Mouse (Mus musculus) hindbrain, embryonic 13.5 days (tissue): ENCODE measurements at regions not wholly inside any gene's neighbourhood (a gene's known extent, or its start where the extent isn't known, plus 50 kb on each side); places are given as distances from the start of the nearest gene placed in this dataset.
"Not testable (repeated sequence)": the region's sequence is repeated elsewhere in the genome, so short reads cannot be mapped to it uniquely, and the experiment has no call there.

ENCODE experiments used
- ATAC-seq: fragments of 200-750 bp; cut with Nextera tagmentation; 2 replicates; pipeline ENCODE4 v1.8.0; 2017; ENCODE audit warnings: moderate TSS enrichment; ENCODE audit not compliant: low FRiP score
- H3K27ac ChIP-seq: fragments of 300-500 bp; sonication (generic); 2 replicates; pipeline ENCODE4 v1.5.1; 2015; ENCODE audit warnings: inconsistent platforms, mild to moderate bottlenecking, moderate library complexity
- H3K27me3 ChIP-seq: fragments of 300-500 bp; sonication (generic); 2 replicates; pipeline ENCODE4 v1.6.1; 2015; ENCODE audit warnings: mild to moderate bottlenecking, inconsistent platforms
- H3K36me3 ChIP-seq: fragments of 300-500 bp; sonication (generic); 2 replicates; pipeline ENCODE4 v1.6.1; 2015; ENCODE audit warnings: mild to moderate bottlenecking, inconsistent platforms
- H3K4me1 ChIP-seq: fragments of 300-500 bp; sonication (generic); replicated peaks from 2 replicates; pipeline ENCODE4 v1.6.1; 2015; ENCODE audit warnings: inconsistent platforms
- H3K4me2 ChIP-seq: fragments of 300-500 bp; sonication (generic); 2 replicates; pipeline ENCODE4 v1.6.1; 2015; ENCODE audit warnings: inconsistent platforms, mild to moderate bottlenecking, moderate library complexity
- H3K4me3 ChIP-seq: fragments of 300-500 bp; sonication (generic); 2 replicates; pipeline ENCODE4 v1.5.1; 2015; ENCODE audit warnings: mild to moderate bottlenecking, inconsistent platforms
- H3K9ac ChIP-seq: fragments of 300-500 bp; sonication (generic); 2 replicates; pipeline ENCODE4 v1.6.1; 2015; ENCODE audit warnings: mild to moderate bottlenecking, inconsistent platforms
- H3K9me3 ChIP-seq: fragments of 300-500 bp; sonication (generic); 2 replicates; pipeline ENCODE4 v1.6.1; 2016; ENCODE audit warnings: inconsistent platforms
- WGBS: fragments of 180-500 bp; shearing (Covaris S2); methylation state at CpG from one replicate; pipeline ENCODE4 v1.1.7; 2015; 5-methylcytosine and 5-hydroxymethylcytosine counted together

DNA sequence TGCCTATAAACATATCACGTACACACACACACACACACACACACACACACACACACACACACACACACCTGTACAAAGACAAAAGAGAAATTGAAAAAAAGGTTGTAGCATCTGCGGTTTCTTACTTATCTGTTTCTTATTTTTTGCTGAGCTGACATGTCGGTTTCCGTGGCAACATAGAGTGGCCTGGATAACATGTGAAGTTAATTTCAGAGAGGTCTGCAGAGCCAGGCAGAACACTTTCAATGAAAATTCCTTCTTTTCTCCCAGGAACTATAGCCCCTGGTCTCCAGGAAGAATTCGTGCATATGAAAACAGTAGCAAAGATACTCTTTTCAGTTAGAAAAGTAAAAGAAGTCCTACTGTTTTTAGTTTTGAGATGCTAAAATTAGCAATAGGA lies 213.4 kb downstream of the Trib2 start:
- no peak overlapping the region for H3K4me3 ChIP-seq
- H3K9me3 ChIP-seq: no peaks in the 10 kb centered on the region
- 50% methylated on average over 5 of the region's 5 CpGs for WGBS
- H3K36me3 ChIP-seq: no peaks in the 10 kb centered on the region
- ATAC-seq: no peak
- H3K9ac ChIP-seq: no peak overlapping the region
- peaks cover 10% of the 10 kb centered on the region for H3K4me1 ChIP-seq
- H3K4me2 ChIP-seq: no peak overlapping the region
- H3K27me3 ChIP-seq: no peaks in the 10 kb centered on the region
- no peak overlapping the region for H3K27ac ChIP-seq

DNA sequence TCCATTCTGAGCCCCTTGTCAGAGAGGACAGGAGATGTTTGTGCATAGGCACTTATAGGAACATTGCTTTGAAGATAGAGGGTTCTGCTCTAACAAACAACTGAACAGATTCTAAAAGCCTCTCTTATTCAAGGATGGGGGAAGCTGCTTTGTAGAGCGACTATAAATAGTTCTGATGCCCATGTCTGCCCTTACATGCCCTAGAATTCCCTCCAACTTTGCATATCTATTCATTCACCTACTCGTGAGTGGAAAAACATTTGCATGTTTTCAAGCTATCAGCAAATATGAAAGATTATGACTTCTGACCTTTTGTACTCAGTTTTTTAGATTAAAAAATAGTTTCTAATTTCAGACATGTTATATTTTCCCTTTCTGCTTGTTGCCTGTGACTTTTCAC lies 222.0 kb downstream of the Trib2 start:
- WGBS: 57% methylated on average over 2 of the region's 2 CpGs
- no peak overlapping the region for H3K4me3 ChIP-seq
- no peak overlapping the region for H3K4me2 ChIP-seq
- no peaks in the 10 kb centered on the region for H3K9me3 ChIP-seq
- no peak for ATAC-seq
- no peaks in the 10 kb centered on the region for H3K4me1 ChIP-seq
- no peak overlapping the region for H3K27ac ChIP-seq
- H3K9ac ChIP-seq: no peak overlapping the region
- no peaks in the 10 kb centered on the region for H3K36me3 ChIP-seq
- no peaks in the 10 kb centered on the region for H3K27me3 ChIP-seq

DNA sequence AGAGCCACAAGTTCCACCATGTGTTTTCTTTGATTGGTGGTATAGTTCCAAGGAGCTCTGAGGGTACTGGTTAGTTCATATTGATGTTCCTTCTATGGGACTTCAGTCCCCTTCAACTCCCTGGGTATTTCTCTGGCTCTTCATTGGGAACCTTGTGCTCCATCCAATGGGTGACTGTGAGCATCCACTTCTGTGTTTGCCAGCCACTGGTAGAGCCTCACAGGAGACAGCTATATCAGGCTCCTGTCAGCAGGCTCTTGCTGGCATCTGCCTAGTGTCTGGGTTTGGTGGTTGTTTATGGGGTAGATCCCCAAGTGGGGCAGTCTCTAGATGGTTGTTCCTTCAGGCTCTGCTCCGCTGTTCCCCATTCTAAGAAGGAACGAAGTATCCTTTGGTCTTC lies 228.9 kb downstream of the Trib2 start:
- H3K27me3 ChIP-seq, H3K9ac ChIP-seq, H3K4me2 ChIP-seq, H3K9me3 ChIP-seq, H3K27ac ChIP-seq, H3K4me3 ChIP-seq, H3K4me1 ChIP-seq, ATAC-seq, H3K36me3 ChIP-seq: not testable (repeated sequence)
- 97% methylated on average over 2 of the region's 2 CpGs for WGBS

DNA sequence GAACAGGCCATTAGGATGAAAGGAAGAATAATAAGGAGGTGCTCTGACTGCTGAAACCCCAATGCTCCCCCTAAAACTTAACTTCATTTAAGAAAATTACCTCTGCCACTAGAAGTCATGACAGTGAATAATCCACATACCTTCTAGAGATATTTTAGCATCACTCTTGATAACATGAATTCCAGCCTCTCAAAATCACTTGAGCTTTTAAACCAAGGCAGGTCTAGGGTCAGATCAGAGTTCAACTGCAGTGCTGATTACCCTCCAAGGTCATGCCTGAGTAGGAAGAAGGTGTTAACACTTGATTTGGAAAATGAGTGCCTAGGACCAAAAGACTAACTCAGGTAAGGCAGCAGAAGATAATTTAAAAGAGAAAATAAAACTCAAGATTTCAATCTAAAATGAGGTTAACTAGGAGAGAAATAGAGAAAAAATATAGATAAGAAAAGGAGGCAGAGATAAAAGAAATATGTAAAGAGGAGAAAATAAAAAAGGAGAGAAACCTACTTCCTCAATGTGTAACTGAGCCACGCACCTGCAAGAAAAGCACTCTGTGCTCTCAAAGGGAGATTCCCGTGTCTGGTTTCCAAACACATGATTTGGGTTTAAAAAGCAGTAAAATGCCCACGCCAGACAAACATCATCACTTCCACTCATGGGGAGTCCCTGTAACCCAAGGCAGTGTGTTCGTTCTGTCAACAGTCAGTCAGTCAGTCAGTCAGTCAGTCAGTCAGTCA lies 229.8 kb downstream of the Trib2 start:
- no peaks in the 10 kb centered on the region for H3K27me3 ChIP-seq
- no peak for ATAC-seq
- H3K36me3 ChIP-seq: no peaks in the 10 kb centered on the region
- H3K4me3 ChIP-seq: no peak overlapping the region
- no peak overlapping the region for H3K27ac ChIP-seq
- H3K4me1 ChIP-seq: no peaks in the 10 kb centered on the region
- no peak overlapping the region for H3K4me2 ChIP-seq
- no peak overlapping the region for H3K9ac ChIP-seq
- no peaks in the 10 kb centered on the region for H3K9me3 ChIP-seq
- WGBS: 95% methylated on average over 4 of the region's 4 CpGs

- no peak for ATAC-seq
Measured at GRCm38 (mm10) chr12:15585845-15586244, 230.9 kb downstream of the Trib2 start.

DNA sequence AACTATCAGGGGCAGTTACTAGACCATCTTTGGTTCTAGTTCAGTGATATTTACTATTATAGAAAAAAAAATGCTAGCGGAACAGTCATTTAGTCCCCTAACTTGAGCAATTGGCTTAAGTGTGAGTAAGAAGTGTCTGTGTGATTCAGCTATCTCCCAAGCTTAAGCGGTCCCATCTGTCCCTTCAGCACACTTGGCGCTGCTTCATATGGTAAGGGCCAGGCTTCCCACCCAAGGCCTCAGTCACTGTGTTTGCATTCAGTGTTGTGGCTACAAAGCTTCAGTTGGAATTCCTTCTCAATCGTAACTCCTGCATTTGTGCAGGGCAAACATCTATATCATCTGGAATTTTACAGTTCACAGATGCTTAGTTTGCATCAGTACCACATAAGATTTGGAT lies 232.0 kb downstream of the Trib2 start:
- H3K9ac ChIP-seq: no peak overlapping the region
- no peak overlapping the region for H3K27ac ChIP-seq
- no peaks in the 10 kb centered on the region for H3K36me3 ChIP-seq
- no peak for ATAC-seq
- no peaks in the 10 kb centered on the region for H3K27me3 ChIP-seq
- 92% methylated on average over 4 of the region's 4 CpGs for WGBS
- H3K4me1 ChIP-seq: no peaks in the 10 kb centered on the region
- H3K9me3 ChIP-seq: no peaks in the 10 kb centered on the region
- no peak overlapping the region for H3K4me3 ChIP-seq
- no peak overlapping the region for H3K4me2 ChIP-seq

More at GRCm38 (mm10) chr12:15585845-15586244, 230.9 kb downstream of the Trib2 start:
- Histone ChIP-seq H3K27me3 (no peaks in the 10 kb centered on the region), H3K4me1 (no peaks in the 10 kb centered on the region), H3K9ac (no peak overlapping the region), H3K27ac (no peak overlapping the region), H3K4me3 (no peak overlapping the region), H3K36me3 (no peaks in the 10 kb centered on the region), H3K9me3 (no peaks in the 10 kb centered on the region), H3K4me2 (no peak overlapping the region)
- WGBS: 88% methylated on average over 1 of the region's 1 CpGs

DNA sequence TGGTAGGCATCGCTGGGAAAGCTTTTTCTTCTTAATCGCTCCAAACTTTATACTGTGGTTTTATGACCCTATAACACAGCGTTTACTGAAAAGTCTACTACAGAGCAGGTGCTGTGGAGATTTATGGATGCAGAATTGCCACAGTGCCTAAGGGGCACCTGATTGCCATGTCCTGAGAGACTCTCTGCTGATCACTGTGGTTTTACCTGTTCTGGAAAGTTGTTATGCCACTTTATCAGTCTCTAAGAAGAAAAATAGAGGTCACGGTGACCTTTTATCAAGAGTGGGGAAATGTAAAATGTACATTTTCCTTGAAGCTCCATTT lies 250.0 kb downstream of the Trib2 start:
- no peak overlapping the region for H3K9ac ChIP-seq
- H3K9me3 ChIP-seq: no peaks in the 10 kb centered on the region
- H3K27ac ChIP-seq: no peak overlapping the region
- WGBS: 40% methylated on average over 4 of the region's 4 CpGs
- H3K4me1 ChIP-seq: 0 out of 2 replicates have a peak, but pooled peaks cover 5% of the 10 kb centered on the region
- ATAC-seq: no peak
- H3K27me3 ChIP-seq: no peaks in the 10 kb centered on the region
- H3K4me3 ChIP-seq: no peak overlapping the region
- H3K36me3 ChIP-seq: no peaks in the 10 kb centered on the region
- H3K4me2 ChIP-seq: no peak overlapping the region

DNA sequence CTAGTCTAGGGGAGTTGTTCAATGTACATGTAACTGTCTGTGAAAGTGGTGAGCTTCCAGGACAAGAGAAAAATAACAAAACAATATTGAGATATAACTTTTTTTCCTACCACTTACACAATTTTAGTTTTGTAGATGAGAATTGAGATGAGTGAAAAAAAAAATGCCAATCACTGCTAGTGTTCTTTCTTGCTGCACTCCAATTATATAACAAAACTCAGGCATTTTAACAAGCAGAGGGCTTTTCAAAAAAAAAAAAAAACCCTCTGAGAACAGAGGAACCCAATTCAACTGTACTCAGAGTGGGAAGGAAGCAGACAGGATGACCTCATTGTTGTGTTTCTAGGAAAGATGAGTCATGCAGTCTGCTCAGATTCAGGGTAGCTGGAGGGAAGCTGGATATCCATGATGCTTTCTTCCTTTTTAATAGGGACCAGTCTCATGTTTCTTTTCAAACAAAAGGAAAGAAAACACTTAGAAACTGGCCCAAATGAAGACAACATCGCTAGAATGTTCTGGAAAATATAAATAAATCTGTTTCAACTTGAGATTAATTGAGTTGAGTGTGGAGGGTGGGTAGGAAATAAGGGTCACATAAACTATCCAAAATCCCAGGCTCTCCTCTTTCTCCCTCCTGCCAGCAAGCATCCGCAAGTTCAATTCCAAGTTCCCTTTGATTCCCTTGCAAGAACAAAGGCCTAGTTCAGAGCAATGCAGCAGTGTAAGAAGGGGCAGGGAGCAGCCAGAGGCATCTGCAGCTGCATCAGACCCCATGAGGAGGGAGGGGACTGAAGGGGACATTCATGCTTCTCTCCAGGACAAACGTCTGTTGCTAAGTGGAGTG lies 250.6 kb downstream of the Trib2 start:
- Histone ChIP-seq H3K4me2 (no peak overlapping the region), H3K27ac (no peak overlapping the region), H3K4me1 (0 out of 2 replicates have a peak, but pooled peaks cover 5% of the 10 kb centered on the region), H3K36me3 (no peaks in the 10 kb centered on the region), H3K9ac (no peak overlapping the region), H3K27me3 (no peaks in the 10 kb centered on the region), H3K9me3 (no peaks in the 10 kb centered on the region), H3K4me3 (no peak overlapping the region)
- 17% methylated on average over 3 of the region's 3 CpGs for WGBS
- peak; percentile 52; the same call in 1 of the 2 replicates for ATAC-seq

DNA sequence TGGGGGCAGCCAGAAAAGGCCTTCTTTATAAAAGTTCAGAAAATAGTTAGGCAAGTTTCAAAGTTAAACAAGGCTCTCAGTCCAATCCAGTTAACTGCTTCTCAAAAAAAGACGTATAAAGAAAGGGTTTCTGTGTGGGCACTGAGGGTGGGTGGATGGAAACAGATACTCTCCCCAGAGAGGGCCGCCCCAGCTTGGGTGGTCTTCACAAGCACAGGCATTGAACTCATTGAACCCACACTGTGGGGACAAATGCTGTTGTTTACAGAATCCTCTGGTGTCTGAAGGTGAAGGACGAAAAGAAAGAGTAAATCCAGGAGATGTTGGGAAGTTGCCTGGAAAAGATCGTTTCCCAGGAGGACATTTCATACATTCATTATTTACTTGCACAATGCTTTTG lies 253.9 kb downstream of the Trib2 start:
- no peaks in the 10 kb centered on the region for H3K36me3 ChIP-seq
- no peaks in the 10 kb centered on the region for H3K27me3 ChIP-seq
- no peak overlapping the region for H3K9ac ChIP-seq
- ATAC-seq: no peak
- H3K4me3 ChIP-seq: no peak overlapping the region
- H3K4me2 ChIP-seq: no peak overlapping the region
- no peak overlapping the region for H3K27ac ChIP-seq
- 0 out of 2 replicates have a peak, but pooled peaks cover 5% of the 10 kb centered on the region for H3K4me1 ChIP-seq
- WGBS: 42% methylated on average over 4 of the region's 4 CpGs
- H3K9me3 ChIP-seq: no peaks in the 10 kb centered on the region

DNA sequence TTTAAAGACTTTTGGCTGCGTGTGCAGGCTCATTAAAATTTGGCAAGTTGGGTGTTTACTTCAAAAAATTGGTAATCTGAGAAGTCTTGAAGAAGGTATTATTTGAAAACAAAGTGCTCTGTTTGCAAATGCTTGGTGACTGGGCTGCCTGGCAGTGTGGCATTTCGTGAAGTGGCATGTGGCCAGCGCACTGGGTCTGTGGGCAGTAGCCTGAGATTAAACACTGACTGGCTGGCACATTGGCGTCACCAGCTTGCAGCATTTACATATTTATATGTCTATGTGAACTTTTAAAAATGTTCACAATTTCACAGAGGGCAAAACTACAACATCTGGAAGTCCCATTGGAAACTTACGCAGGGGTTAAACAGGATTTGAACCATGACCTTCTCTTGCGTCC lies 261.3 kb downstream of the Trib2 start:
- Histone ChIP-seq H3K27ac (no peak overlapping the region), H3K4me3 (no peak overlapping the region), H3K4me2 (no peak overlapping the region), H3K4me1 (peaks cover 4% of the 10 kb centered on the region; the same call in 1 of the 2 replicates), H3K9me3 (no peaks in the 10 kb centered on the region), H3K27me3 (no peaks in the 10 kb centered on the region), H3K9ac (no peak overlapping the region), H3K36me3 (no peaks in the 10 kb centered on the region)
- ATAC-seq: no peak
- 89% methylated on average over 6 of the region's 6 CpGs for WGBS

- peak; percentile 77 for ATAC-seq
- Histone ChIP-seq H3K9ac (no peak overlapping the region), H3K36me3 (no peaks in the 10 kb centered on the region), H3K4me1 (peaks cover 4% of the 10 kb centered on the region; the same call in 1 of the 2 replicates), H3K4me3 (no peak overlapping the region), H3K27ac (no peak overlapping the region), H3K27me3 (no peaks in the 10 kb centered on the region), H3K9me3 (no peaks in the 10 kb centered on the region), H3K4me2 (no peak overlapping the region)
- WGBS: 44% methylated on average over 4 of the region's 4 CpGs
Measured at GRCm38 (mm10) chr12:15553681-15554007, 263.1 kb downstream of the Trib2 start.

DNA sequence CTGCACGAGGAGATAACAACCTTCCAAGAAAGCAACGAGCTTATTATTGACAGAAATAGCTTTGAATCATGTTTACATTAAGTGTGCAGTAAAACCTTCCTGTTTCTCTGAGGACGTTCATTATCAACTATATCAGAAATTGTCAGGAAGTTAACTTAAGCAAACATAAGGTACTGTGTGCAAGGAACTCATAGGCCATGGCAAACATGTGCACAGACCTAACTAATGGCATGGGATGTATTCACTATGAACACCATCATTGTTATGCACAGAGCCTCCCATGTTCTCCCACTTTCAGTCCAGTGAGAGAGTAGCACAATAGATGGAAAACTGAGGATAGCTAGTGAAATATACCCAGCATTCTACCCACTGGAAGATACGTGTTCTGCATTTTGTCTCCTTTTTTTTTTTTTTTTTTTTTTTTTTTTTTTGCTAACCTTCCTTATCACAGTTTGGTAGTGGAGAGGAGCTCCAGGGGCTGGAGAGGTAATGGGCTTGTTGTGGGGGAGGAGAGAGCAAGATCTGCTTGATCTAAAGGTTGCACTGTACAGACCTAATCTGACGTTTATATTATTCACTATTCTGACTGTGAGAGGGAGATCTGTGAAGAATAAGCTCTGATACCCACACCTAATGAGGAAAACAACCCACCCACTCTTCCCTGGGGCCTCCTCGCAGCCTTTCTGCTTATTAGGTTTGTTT lies 263.6 kb downstream of the Trib2 start:
- WGBS: 64% methylated on average over 6 of the region's 6 CpGs
- H3K36me3 ChIP-seq: no peaks in the 10 kb centered on the region
- H3K27me3 ChIP-seq: no peaks in the 10 kb centered on the region
- no peak overlapping the region for H3K27ac ChIP-seq
- ATAC-seq: peak; percentile 57
- peaks cover 4% of the 10 kb centered on the region; the same call in 1 of the 2 replicates for H3K4me1 ChIP-seq
- H3K9ac ChIP-seq: no peak overlapping the region
- H3K9me3 ChIP-seq: no peaks in the 10 kb centered on the region
- no peak overlapping the region for H3K4me2 ChIP-seq
- no peak overlapping the region for H3K4me3 ChIP-seq
